Mouse (Mus musculus): ENCODE measurements around the gene Inf2. TPM values are rescaled to one million over a fixed set of nuclear protein-coding genes. Genes with fewer than 3 reads are reported as not detected.

Gene Inf2
- polyA plus RNA-seq, 2 experiments: 2.0 to 6.2 TPM

DNA sequence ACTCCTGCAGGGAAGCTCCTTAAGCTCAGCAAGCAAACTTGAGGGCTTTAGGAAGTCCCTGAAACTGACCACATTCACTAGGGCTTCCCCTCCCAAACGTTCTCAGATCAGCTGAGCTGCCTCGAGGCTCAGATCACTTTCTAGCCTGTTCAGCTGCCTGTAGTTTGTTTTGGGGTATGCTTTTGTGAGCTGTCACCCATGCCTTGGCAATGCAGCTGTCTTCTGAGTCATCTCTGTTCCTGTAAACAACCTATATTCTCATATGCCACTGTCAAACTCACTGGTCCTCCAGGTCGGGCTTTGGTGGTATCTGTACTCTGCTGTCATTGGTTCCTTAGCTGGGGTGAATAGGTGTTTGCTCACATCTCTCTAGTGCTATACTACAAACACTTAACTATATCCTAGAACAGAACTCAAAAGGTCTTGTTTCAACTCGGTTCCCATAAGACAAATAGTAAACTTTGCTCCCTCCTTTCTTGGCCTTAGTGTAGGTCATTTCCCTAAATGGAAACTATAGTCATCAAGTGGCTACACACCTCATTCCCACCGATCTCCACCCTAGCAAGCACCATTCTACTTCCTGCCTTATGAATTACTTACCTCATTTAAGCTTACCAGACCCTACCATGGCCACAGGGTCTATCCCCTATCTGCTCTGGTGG lies 63.3 kb downstream of the Inf2 start:
- 64% methylated on average over 5 of the region's 5 CpGs for WGBS (ENCODE audit: insufficient replicate concordance)
- peaks cover 26% of the 10 kb centered on the region for H3K36me3 ChIP-seq (replicated peaks; ENCODE audit: control insufficient read depth, insufficient read depth, low read depth)

DNA sequence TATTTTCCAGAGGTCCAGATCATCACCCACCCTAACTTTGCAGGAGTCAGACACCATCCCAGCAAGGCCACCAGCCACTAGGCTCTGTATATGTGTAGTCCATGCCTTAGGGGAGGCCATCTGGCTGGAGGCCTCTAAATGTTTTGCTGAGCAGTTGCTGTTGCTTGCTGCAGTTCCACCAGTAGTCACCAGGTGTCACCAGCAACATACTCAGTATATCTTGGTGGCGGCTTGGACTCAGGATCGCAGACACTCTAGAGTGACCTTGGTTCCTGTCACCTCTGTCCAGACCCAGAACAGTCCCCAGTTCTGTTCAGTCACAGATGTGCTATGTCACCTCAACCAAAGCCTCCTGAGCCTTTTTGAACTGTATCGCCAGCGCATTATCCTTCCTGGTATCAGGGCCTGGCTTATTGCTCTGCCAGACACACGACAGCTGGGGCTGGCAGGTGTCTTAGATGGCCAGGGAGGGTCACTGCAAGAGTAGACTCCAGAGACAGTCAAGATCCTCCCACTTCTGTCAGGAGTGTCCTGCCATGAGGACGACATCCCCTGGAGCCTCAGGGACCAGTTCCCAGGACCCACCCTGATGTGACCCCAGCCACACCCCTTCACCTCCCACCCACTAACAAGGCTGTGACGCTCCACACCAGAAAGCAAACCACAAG lies 64.7 kb downstream of the Inf2 start:
- Histone ChIP-seq H3K9ac (replicated peaks) (no peak overlapping the region), H3K4me1 (replicated peaks; ENCODE audit: control insufficient read depth in 2 of 2, insufficient read depth in 2 of 2, low read length in 1 of 2) (no peaks in the 10 kb centered on the region), H3K9me3 (ENCODE audit: control insufficient read depth, low read length) (no peaks in the 10 kb centered on the region), H3K4me3 (ENCODE audit: insufficient read depth in 1 of 2, low read depth in 2 of 2, low read length in 2 of 2) (no peak overlapping the region), H3K36me3 (replicated peaks; ENCODE audit: control insufficient read depth, insufficient read depth, low read depth) (peaks cover 30% of the 10 kb centered on the region), H3K27ac (no peak overlapping the region), H3K27me3 (ENCODE audit: control insufficient read depth, insufficient read depth, low read length) (no peaks in the 10 kb centered on the region), H3K4me2 (ENCODE audit: low read depth) (no peak overlapping the region)
- DNase-seq (ENCODE audit: low read depth in 3 of 3, low spot score in 3 of 3) (peak; percentile 59 to 65 (median 61)), ATAC-seq (ENCODE audit: insufficient read depth) (peak; percentile 57)
- WGBS (ENCODE audit: insufficient replicate concordance): 55% methylated on average over 7 of the region's 7 CpGs
- no peak for TF ChIP-seq EP300 (IDR thresholded peaks at IDR 0.05; ENCODE audit: low read depth)
- TF ChIP-seq CTCF (IDR thresholded peaks at IDR 0.05; ENCODE audit: low read depth): peak; percentile 96

More for the DNA sequence above, 63.3 kb downstream of the Inf2 start:
- no peaks in the 10 kb centered on the region for H3K9me3 ChIP-seq (ENCODE audit: control insufficient read depth, low read length)
- TF ChIP-seq EP300 (IDR thresholded peaks at IDR 0.05; ENCODE audit: low read depth): no peak
- no peak for TF ChIP-seq CTCF (IDR thresholded peaks at IDR 0.05; ENCODE audit: low read depth)
- H3K27ac ChIP-seq: no peak overlapping the region
- H3K4me1 ChIP-seq (replicated peaks; ENCODE audit: control insufficient read depth in 2 of 2, insufficient read depth in 2 of 2, low read length in 1 of 2): no peaks in the 10 kb centered on the region
- H3K4me3 ChIP-seq (ENCODE audit: insufficient read depth in 1 of 2, low read depth in 2 of 2, low read length in 2 of 2): no peak overlapping the region
- H3K27me3 ChIP-seq (ENCODE audit: control insufficient read depth, insufficient read depth, low read length): no peaks in the 10 kb centered on the region
- no peak overlapping the region for H3K4me2 ChIP-seq (ENCODE audit: low read depth)
- ATAC-seq (ENCODE audit: insufficient read depth) (no peak), DNase-seq (ENCODE audit: low read depth in 3 of 3, low spot score in 3 of 3) (no peak)
- H3K9ac ChIP-seq (replicated peaks): no peak overlapping the region

DNA sequence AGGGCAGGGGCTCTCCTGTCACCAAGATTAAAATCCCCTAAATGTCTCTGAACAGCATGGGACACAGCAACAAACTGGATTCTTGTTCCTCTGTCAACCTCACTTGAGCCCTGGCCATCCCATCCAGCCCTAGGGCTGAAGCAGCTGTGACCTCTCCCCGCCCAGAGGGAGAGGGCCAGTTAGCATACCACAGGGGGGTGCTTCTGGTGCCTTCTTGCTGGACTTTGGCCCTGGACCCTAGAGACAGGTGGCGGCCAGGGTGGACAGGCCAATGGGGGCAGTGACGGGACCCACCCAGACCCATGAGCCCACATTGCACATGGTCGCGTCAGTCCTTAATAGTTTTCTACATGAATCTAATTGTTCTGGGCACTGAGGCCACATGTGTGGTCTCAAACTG lies 65.5 kb downstream of the Inf2 start:
- Histone ChIP-seq H3K9ac (replicated peaks) (no peak overlapping the region), H3K9me3 (ENCODE audit: control insufficient read depth, low read length) (no peaks in the 10 kb centered on the region), H3K4me2 (ENCODE audit: low read depth) (no peak overlapping the region), H3K27ac (no peak overlapping the region), H3K4me1 (replicated peaks; ENCODE audit: control insufficient read depth in 2 of 2, insufficient read depth in 2 of 2, low read length in 1 of 2) (no peaks in the 10 kb centered on the region), H3K27me3 (ENCODE audit: control insufficient read depth, insufficient read depth, low read length) (no peaks in the 10 kb centered on the region), H3K36me3 (replicated peaks; ENCODE audit: control insufficient read depth, insufficient read depth, low read depth) (peaks cover 36% of the 10 kb centered on the region), H3K4me3 (ENCODE audit: insufficient read depth in 1 of 2, low read depth in 2 of 2, low read length in 2 of 2) (no peak overlapping the region)
- 80% methylated on average over 5 of the region's 5 CpGs for WGBS (ENCODE audit: insufficient replicate concordance)
- TF ChIP-seq EP300 (IDR thresholded peaks at IDR 0.05; ENCODE audit: low read depth) (no peak), CTCF (IDR thresholded peaks at IDR 0.05; ENCODE audit: low read depth) (no peak)
- no peak for DNase-seq (ENCODE audit: low read depth in 3 of 3, low spot score in 3 of 3)
- no peak for ATAC-seq (ENCODE audit: insufficient read depth)

DNA sequence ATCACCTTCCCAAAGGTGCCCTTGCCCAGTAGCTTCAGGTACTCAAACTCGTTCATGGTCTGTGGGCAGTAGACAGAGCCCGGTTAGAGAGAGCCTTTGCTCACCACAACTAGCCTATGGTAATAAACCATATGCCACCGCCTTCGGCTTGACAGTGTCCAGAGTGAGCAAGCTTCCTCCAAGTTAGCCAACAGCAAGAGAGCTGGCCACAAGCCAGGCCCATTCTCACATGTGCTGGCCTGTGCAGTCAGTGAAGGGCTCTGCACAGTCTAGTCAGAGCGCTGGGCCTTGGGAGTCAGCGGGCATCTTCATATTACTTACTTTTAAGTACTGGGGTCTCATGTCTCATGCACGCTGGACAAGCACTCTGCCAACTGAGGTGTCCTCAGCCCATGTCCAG lies 70.0 kb downstream of the Inf2 start:
- 78% methylated on average over 7 of the region's 7 CpGs for whole genome bisulfite sequencing (ENCODE audit: insufficient replicate concordance)
- no peaks in the 10 kb centered on the region for H3K9me3 ChIP-seq (ENCODE audit: control insufficient read depth, low read length)
- no peak overlapping the region for H3K9ac ChIP-seq (replicated peaks)
- ATAC-seq (ENCODE audit: insufficient read depth) (no peak), DNase-seq (ENCODE audit: low read depth in 3 of 3, low spot score in 3 of 3) (no peak)
- no peak overlapping the region for H3K4me2 ChIP-seq (ENCODE audit: low read depth)
- H3K36me3 ChIP-seq (replicated peaks; ENCODE audit: control insufficient read depth, insufficient read depth, low read depth): peaks cover 31% of the 10 kb centered on the region
- no peak overlapping the region for H3K4me3 ChIP-seq (ENCODE audit: insufficient read depth in 1 of 2, low read depth in 2 of 2, low read length in 2 of 2)
- no peak overlapping the region for H3K27ac ChIP-seq
- no peaks in the 10 kb centered on the region for H3K4me1 ChIP-seq (replicated peaks; ENCODE audit: control insufficient read depth in 2 of 2, insufficient read depth in 2 of 2, low read length in 1 of 2)
- H3K27me3 ChIP-seq (ENCODE audit: control insufficient read depth, insufficient read depth, low read length): no peaks in the 10 kb centered on the region
- TF ChIP-seq EP300 (IDR thresholded peaks at IDR 0.05; ENCODE audit: low read depth) (no peak), CTCF (IDR thresholded peaks at IDR 0.05; ENCODE audit: low read depth) (no peak)

DNA sequence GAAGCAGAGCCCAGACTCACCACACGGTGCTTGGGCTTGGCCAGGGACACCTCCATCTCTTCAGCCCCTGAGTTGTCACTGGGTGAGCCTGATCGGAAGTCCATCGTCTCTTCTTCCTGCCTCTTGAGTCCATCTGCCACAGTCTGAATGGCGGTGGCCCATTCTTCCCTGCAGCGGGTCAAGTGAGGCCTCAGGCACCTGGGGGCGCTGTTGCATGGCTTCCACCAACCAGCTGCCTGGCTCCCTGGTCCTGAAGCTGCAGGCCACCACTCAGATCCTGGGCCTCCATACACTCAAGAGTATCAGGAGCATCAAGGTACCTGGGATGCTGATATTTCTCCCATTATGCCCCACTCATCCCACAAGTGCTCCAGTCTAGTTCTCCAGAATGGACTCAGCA lies 70.5 kb downstream of the Inf2 start:
- Histone ChIP-seq H3K9ac (replicated peaks) (no peak overlapping the region), H3K9me3 (ENCODE audit: control insufficient read depth, low read length) (no peaks in the 10 kb centered on the region), H3K36me3 (replicated peaks; ENCODE audit: control insufficient read depth, insufficient read depth, low read depth) (peaks cover 31% of the 10 kb centered on the region), H3K4me2 (ENCODE audit: low read depth) (no peak overlapping the region), H3K4me3 (ENCODE audit: insufficient read depth in 1 of 2, low read depth in 2 of 2, low read length in 2 of 2) (no peak overlapping the region), H3K27me3 (ENCODE audit: control insufficient read depth, insufficient read depth, low read length) (no peaks in the 10 kb centered on the region), H3K27ac (no peak overlapping the region), H3K4me1 (replicated peaks; ENCODE audit: control insufficient read depth in 2 of 2, insufficient read depth in 2 of 2, low read length in 1 of 2) (no peaks in the 10 kb centered on the region)
- DNase-seq (ENCODE audit: low read depth in 3 of 3, low spot score in 3 of 3) (no peak), ATAC-seq (ENCODE audit: insufficient read depth) (no peak)
- WGBS (ENCODE audit: insufficient replicate concordance): 78% methylated on average over 6 of the region's 6 CpGs
- TF ChIP-seq CTCF (IDR thresholded peaks at IDR 0.05; ENCODE audit: low read depth) (peak; percentile 71), EP300 (IDR thresholded peaks at IDR 0.05; ENCODE audit: low read depth) (no peak)
